Mouse (Mus musculus) spleen, adult 18-20 months (tissue): ENCODE results near the gene Trappc1.
"Not testable (repeated sequence)": the region's sequence is repeated elsewhere in the genome, so short reads cannot be mapped to it uniquely, and the experiment has no call there.

Source experiments
- DNase-seq, 2 experiments: peaks; one replicate each; pipeline ENCODE4 v3.0.0; 2022; ENCODE audit warnings: mixed read lengths in 2 of 2

Gene Trappc1

GRCm38 (mm10) chr11:69323667-69324111 lies at the start of gene Trappc1, which contains the start of gene Cntrob:
Gene Trappc1 (plus strand): TSS chr11:69323980.
Gene Cntrob (minus strand): TSS chr11:69323775.
- DNase-seq = peak; percentile 96 to 99

GRCm38 (mm10) chr11:69275650-69276049 lies 48.1 kb upstream of the Trappc1 start:
- DNase-seq = no peak

GRCm38 (mm10) chr11:69276081-69276480 lies 47.7 kb upstream of the Trappc1 start:
- DNase-seq = no peak

- no peak for DNase-seq
Measured at GRCm38 (mm10) chr11:69277267-69277666, 46.5 kb upstream of the Trappc1 start.

- no peak for DNase-seq
Measured at GRCm38 (mm10) chr11:69291111-69291510, 32.7 kb upstream of the Trappc1 start.

- DNase-seq = no peak
Measured at GRCm38 (mm10) chr11:69295286-69295685, 28.5 kb upstream of the Trappc1 start.

- no peak for DNase-seq
Measured at GRCm38 (mm10) chr11:69297799-69298198, 26.0 kb upstream of the Trappc1 start.

- no peak for DNase-seq
Measured at GRCm38 (mm10) chr11:69298231-69298630, 25.5 kb upstream of the Trappc1 start.

GRCm38 (mm10) chr11:69302817-69303216 lies 21.0 kb upstream of the Trappc1 start:
- DNase-seq = no peak

GRCm38 (mm10) chr11:69305291-69305690 lies 18.5 kb upstream of the Trappc1 start:
- peak; percentile 47 to 59 for DNase-seq

GRCm38 (mm10) chr11:69306039-69306438 lies 17.7 kb upstream of the Trappc1 start:
- no peak for DNase-seq

GRCm38 (mm10) chr11:69311266-69311665 lies 12.5 kb upstream of the Trappc1 start:
- DNase-seq = no peak

GRCm38 (mm10) chr11:69316361-69316760 lies 7.4 kb upstream of the Trappc1 start:
- DNase-seq = no peak

GRCm38 (mm10) chr11:69318000-69318399 lies 5.8 kb upstream of the Trappc1 start:
- not testable (repeated sequence) for DNase-seq

GRCm38 (mm10) chr11:69321580-69321979 lies 2.2 kb upstream of the Trappc1 start:
- DNase-seq = no peak

GRCm38 (mm10) chr11:69322010-69322409 lies 1.8 kb upstream of the Trappc1 start:
- DNase-seq = no peak

- DNase-seq = no peak
Measured at GRCm38 (mm10) chr11:69322693-69323471, 898 bp upstream of the Trappc1 start.

- no peak for DNase-seq
Measured at GRCm38 (mm10) chr11:69324749-69325148, 969 bp downstream of the Trappc1 start.

GRCm38 (mm10) chr11:69325628-69326407 lies 2.0 kb downstream of the Trappc1 start, which contains the start of gene Kcnab3:
Gene Kcnab3 (plus strand): TSS chr11:69326258.
- peak; percentile 76 to 81 for DNase-seq

GRCm38 (mm10) chr11:69326408-69327156 lies 2.8 kb downstream of the Trappc1 start:
- DNase-seq = no peak

- DNase-seq = no peak
Measured at GRCm38 (mm10) chr11:69327157-69327442, 3.3 kb downstream of the Trappc1 start.

- DNase-seq = no peak
Measured at GRCm38 (mm10) chr11:69327648-69328047, 3.9 kb downstream of the Trappc1 start.

- DNase-seq = no peak
Measured at GRCm38 (mm10) chr11:69328517-69328916, 4.7 kb downstream of the Trappc1 start.
